Mouse (Mus musculus) C3H10T1/2 (cell line): Measurements from ENCODE around the gene Gm20831. TPM values are rescaled to one million over a fixed set of nuclear protein-coding genes. Genes with fewer than 3 reads are reported as not detected.

Experiments
- polyA plus RNA-seq, 2 experiments: library from polyadenylated mRNA; unstranded; fragments of >200 nt; fragmentation: generic; extraction: Trizol; gene quantifications; one replicate each; pipeline ENCODE4 v1.2.1; 2012; ENCODE audit warnings: missing spikeins in 2 of 2

Gm20831 gene
- not detected for polyA plus RNA-seq

GRCm38 (mm10) chrY:17874441-17874840, at the start of gene Gm20831, which contains the start of gene Gm20772:
Gene Gm20831, plus strand, starts transcription at chrY:17874741.
Gene Gm20772, plus strand, starts transcription at chrY:17874741.

GRCm38 (mm10) chrY:17846166-17846565, 28.4 kb upstream of the Gm20831 start, which contains the start of gene Gm21904:
Gene Gm21904, minus strand, starts transcription at chrY:17846266.

GRCm38 (mm10) chrY:17937230-17937629, 62.7 kb downstream of the Gm20831 start, which contains the start of gene Srsy:
Gene Srsy, minus strand, starts transcription at chrY:17937330.

Other genes starting within 250 kb of the Gm20831 start
- not detected for gene Gm21904, start 28.5 kb upstream of the Gm20831 start, polyA plus RNA-seq
- not detected for gene Gm20772, start within 50 bp of the Gm20831 start, polyA plus RNA-seq
- gene Srsy, start 62.6 kb downstream of the Gm20831 start, polyA plus RNA-seq, result not detected
- not detected for gene Gm21764, start 187.1 kb downstream of the Gm20831 start, polyA plus RNA-seq
- not detected for gene Ssty1, start 214.4 kb downstream of the Gm20831 start, polyA plus RNA-seq